Mouse (Mus musculus): Measurements from ENCODE around the gene Hoxd11. TPM values are rescaled to one million over a fixed set of nuclear protein-coding genes. Genes with fewer than 3 reads are reported as not detected.

The Hoxd11 gene
- total and polyA plus RNA-seq, 2 experiments from 2014 or later = 0.11 TPM; not detected in 1

GRCm38 (mm10) chr2:74692808-74693431 is 13.6 kb downstream of the Hoxd11 start:
- WGBS = 3% methylated on average over 20 of the region's 20 CpGs
- H3K9me3 ChIP-seq (replicated peaks; ENCODE audit: control insufficient read depth, low read length) = no peaks in the 10 kb centered on the region
- no peak overlapping the region for H3K4me3 ChIP-seq (ENCODE audit: low read depth, low read length)
- no peaks in the 10 kb centered on the region for H3K36me3 ChIP-seq (replicated peaks; ENCODE audit: control insufficient read depth, insufficient read depth, low read length)
- no peak overlapping the region for H3K27ac ChIP-seq (ENCODE audit: low read depth)
- H3K9ac ChIP-seq (replicated peaks; ENCODE audit: low read depth, low read length) = no peak overlapping the region
- DNase-seq (ENCODE audit: low spot score) = no peak
- H3K4me2 ChIP-seq (ENCODE audit: low read depth, low read length) = no peak overlapping the region
- no peak for ATAC-seq (ENCODE audit: insufficient read depth, low read depth)
- no peak for TF ChIP-seq CTCF (IDR thresholded peaks at IDR 0.05; ENCODE audit: low read depth)
- TF ChIP-seq EP300 (IDR thresholded peaks at IDR 0.05; ENCODE audit: low read depth) = no peak
- H3K4me1 ChIP-seq (ENCODE audit: control insufficient read depth, insufficient read depth) = no peaks in the 10 kb centered on the region
- H3K27me3 ChIP-seq (ENCODE audit: control insufficient read depth, insufficient read depth, low read length) = peaks cover 99% of the 10 kb centered on the region

- no peaks in the 10 kb centered on the region for H3K4me1 ChIP-seq (ENCODE audit: control insufficient read depth, insufficient read depth)
- WGBS = 19% methylated on average over 4 of the region's 4 CpGs
- no peak overlapping the region for H3K4me3 ChIP-seq (ENCODE audit: low read depth, low read length)
- H3K9me3 ChIP-seq (replicated peaks; ENCODE audit: control insufficient read depth, low read length) = no peaks in the 10 kb centered on the region
- H3K36me3 ChIP-seq (replicated peaks; ENCODE audit: control insufficient read depth, insufficient read depth, low read length) = no peaks in the 10 kb centered on the region
- no peak overlapping the region for H3K9ac ChIP-seq (replicated peaks; ENCODE audit: low read depth, low read length)
- H3K27ac ChIP-seq (ENCODE audit: low read depth) = no peak overlapping the region
- TF ChIP-seq EP300 (IDR thresholded peaks at IDR 0.05; ENCODE audit: low read depth) (no peak), CTCF (IDR thresholded peaks at IDR 0.05; ENCODE audit: low read depth) (no peak)
- no peak overlapping the region for H3K4me2 ChIP-seq (ENCODE audit: low read depth, low read length)
- ATAC-seq (ENCODE audit: insufficient read depth, low read depth) = no peak
- no peak for DNase-seq (ENCODE audit: low spot score)
- peaks cover 99% of the 10 kb centered on the region for H3K27me3 ChIP-seq (ENCODE audit: control insufficient read depth, insufficient read depth, low read length)
Measured at GRCm38 (mm10) chr2:74693432-74693827, 14.1 kb downstream of the Hoxd11 start.

- Histone ChIP-seq H3K9ac (replicated peaks; ENCODE audit: low read depth, low read length) (no peak overlapping the region), H3K4me2 (ENCODE audit: low read depth, low read length) (no peak overlapping the region), H3K27me3 (ENCODE audit: control insufficient read depth, insufficient read depth, low read length) (peaks cover 99% of the 10 kb centered on the region), H3K9me3 (replicated peaks; ENCODE audit: control insufficient read depth, low read length) (no peaks in the 10 kb centered on the region), H3K36me3 (replicated peaks; ENCODE audit: control insufficient read depth, insufficient read depth, low read length) (no peaks in the 10 kb centered on the region), H3K4me1 (ENCODE audit: control insufficient read depth, insufficient read depth) (no peaks in the 10 kb centered on the region), H3K4me3 (ENCODE audit: low read depth, low read length) (no peak overlapping the region), H3K27ac (ENCODE audit: low read depth) (no peak overlapping the region)
- 3% methylated on average over 16 of the region's 16 CpGs for WGBS
- TF ChIP-seq CTCF (IDR thresholded peaks at IDR 0.05; ENCODE audit: low read depth) = no peak
- TF ChIP-seq EP300 (IDR thresholded peaks at IDR 0.05; ENCODE audit: low read depth) = no peak
- DNase-seq (ENCODE audit: low spot score) (no peak), ATAC-seq (ENCODE audit: insufficient read depth, low read depth) (no peak)
Measured at GRCm38 (mm10) chr2:74694066-74694465, 14.7 kb downstream of the Hoxd11 start.

DNA sequence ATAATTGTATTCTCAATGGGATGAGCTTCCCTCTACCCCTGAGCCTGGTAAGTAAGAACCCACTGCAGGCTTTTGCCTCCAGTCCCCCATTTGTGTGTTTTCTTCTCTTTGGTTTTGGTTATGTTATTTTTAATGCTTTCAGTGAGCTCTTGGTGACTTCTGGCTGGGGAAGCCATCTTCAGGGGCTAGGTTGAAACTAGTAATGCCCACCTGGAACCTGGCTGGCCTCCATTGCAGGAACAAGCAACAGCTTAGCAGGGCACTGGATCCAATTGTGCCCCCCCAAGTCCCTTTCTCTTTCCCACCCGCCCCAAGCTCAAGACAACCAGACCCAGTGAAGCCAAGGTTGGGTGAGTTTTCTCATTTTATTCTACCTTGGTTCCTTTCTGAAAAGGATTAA is 16.0 kb downstream of the Hoxd11 start:
- no peak overlapping the region for H3K9ac ChIP-seq (replicated peaks; ENCODE audit: low read depth, low read length)
- H3K4me2 ChIP-seq (ENCODE audit: low read depth, low read length) = no peak overlapping the region
- no peaks in the 10 kb centered on the region for H3K4me1 ChIP-seq (ENCODE audit: control insufficient read depth, insufficient read depth)
- no peak overlapping the region for H3K27ac ChIP-seq (ENCODE audit: low read depth)
- H3K9me3 ChIP-seq (replicated peaks; ENCODE audit: control insufficient read depth, low read length) = no peaks in the 10 kb centered on the region
- peaks cover 100% of the 10 kb centered on the region for H3K27me3 ChIP-seq (ENCODE audit: control insufficient read depth, insufficient read depth, low read length)
- TF ChIP-seq EP300 (IDR thresholded peaks at IDR 0.05; ENCODE audit: low read depth) (no peak), CTCF (IDR thresholded peaks at IDR 0.05; ENCODE audit: low read depth) (no peak)
- WGBS = 0% methylated on average over 1 of the region's 1 CpGs
- no peak overlapping the region for H3K4me3 ChIP-seq (ENCODE audit: low read depth, low read length)
- DNase-seq (ENCODE audit: low spot score) (no peak), ATAC-seq (ENCODE audit: insufficient read depth, low read depth) (no peak)
- H3K36me3 ChIP-seq (replicated peaks; ENCODE audit: control insufficient read depth, insufficient read depth, low read length) = no peaks in the 10 kb centered on the region

GRCm38 (mm10) chr2:74695813-74696430 is 16.6 kb downstream of the Hoxd11 start:
- Histone ChIP-seq H3K4me3 (ENCODE audit: low read depth, low read length) (no peak overlapping the region), H3K27ac (ENCODE audit: low read depth) (no peak overlapping the region), H3K9ac (replicated peaks; ENCODE audit: low read depth, low read length) (no peak overlapping the region), H3K4me1 (ENCODE audit: control insufficient read depth, insufficient read depth) (no peaks in the 10 kb centered on the region), H3K27me3 (ENCODE audit: control insufficient read depth, insufficient read depth, low read length) (peaks cover 100% of the 10 kb centered on the region), H3K36me3 (replicated peaks; ENCODE audit: control insufficient read depth, insufficient read depth, low read length) (no peaks in the 10 kb centered on the region), H3K9me3 (replicated peaks; ENCODE audit: control insufficient read depth, low read length) (no peaks in the 10 kb centered on the region), H3K4me2 (ENCODE audit: low read depth, low read length) (no peak overlapping the region)
- DNase-seq (ENCODE audit: low spot score) = no peak
- 4% methylated on average over 7 of the region's 7 CpGs for WGBS
- no peak for ATAC-seq (ENCODE audit: insufficient read depth, low read depth)
- TF ChIP-seq EP300 (IDR thresholded peaks at IDR 0.05; ENCODE audit: low read depth) = no peak
- TF ChIP-seq CTCF (IDR thresholded peaks at IDR 0.05; ENCODE audit: low read depth) = no peak
